Mouse (Mus musculus): ENCODE data around the gene Sh2d2a. TPM values are rescaled to one million over a fixed set of nuclear protein-coding genes. Genes with fewer than 3 reads are reported as not detected.
"Not testable (repeated sequence)": the region's sequence is repeated elsewhere in the genome, so short reads cannot be mapped to it uniquely, and the experiment has no call there.

The Sh2d2a gene
- polyA plus RNA-seq, 1 experiment from 2014 or later, result 0.15 TPM

GRCm38 (mm10) chr3:87816166-87816565, 30.4 kb upstream of the Sh2d2a start:
- Histone ChIP-seq H3K27ac (replicated peaks in 1 of 2; ENCODE audit: control insufficient read depth in 1 of 2, insufficient read depth in 1 of 2, low read depth in 2 of 2, low read length in 2 of 2) (no peak overlapping the region), H3K4me3 (ENCODE audit: control insufficient read depth in 1 of 2, insufficient read depth in 1 of 2, low read depth in 1 of 2, low read length in 2 of 2) (no peak overlapping the region), H3K9ac (ENCODE audit: low read length) (no peak overlapping the region), H3K4me2 (ENCODE audit: low read length) (peak overlapping the region; percentile 42), H3K27me3 (ENCODE audit: control insufficient read depth, insufficient read depth, low read length) (peaks cover 74% of the 10 kb centered on the region), H3K4me1 (ENCODE audit: control insufficient read depth in 2 of 2, insufficient read depth in 2 of 2, low read length in 2 of 2) (peaks cover 3 to 4% of the 10 kb centered on the region in 2 experiments; a peak in 2 of 4 replicates), H3K36me3 (ENCODE audit: control insufficient read depth, insufficient read depth, low read length) (no peaks in the 10 kb centered on the region), H3K9me3 (ENCODE audit: control insufficient read depth, low read length) (no peaks in the 10 kb centered on the region)
- WGBS, result 33% methylated on average over 6 of the region's 6 CpGs
- ATAC-seq (ENCODE audit: insufficient number of reproducible peaks, insufficient read depth, low FRiP score, low read depth), result no peak

GRCm38 (mm10) chr3:87816646-87817093, 29.9 kb upstream of the Sh2d2a start:
- no peak overlapping the region for H3K9ac ChIP-seq (ENCODE audit: low read length)
- WGBS, result 2% methylated on average over 12 of the region's 12 CpGs
- H3K9me3 ChIP-seq (ENCODE audit: control insufficient read depth, low read length), result no peaks in the 10 kb centered on the region
- ATAC-seq (ENCODE audit: insufficient number of reproducible peaks, insufficient read depth, low FRiP score, low read depth), result no peak; the same call in 1 of the 2 replicates
- peaks cover 69% of the 10 kb centered on the region for H3K27me3 ChIP-seq (ENCODE audit: control insufficient read depth, insufficient read depth, low read length)
- peaks cover 3 to 4% of the 10 kb centered on the region in 2 experiments; a peak in 2 of 4 replicates for H3K4me1 ChIP-seq (ENCODE audit: control insufficient read depth in 2 of 2, insufficient read depth in 2 of 2, low read length in 2 of 2)
- H3K27ac ChIP-seq (replicated peaks in 1 of 2; ENCODE audit: control insufficient read depth in 1 of 2, insufficient read depth in 1 of 2, low read depth in 2 of 2, low read length in 2 of 2), result no peak overlapping the region
- H3K36me3 ChIP-seq (ENCODE audit: control insufficient read depth, insufficient read depth, low read length), result no peaks in the 10 kb centered on the region
- H3K4me3 ChIP-seq (ENCODE audit: control insufficient read depth in 1 of 2, insufficient read depth in 1 of 2, low read depth in 1 of 2, low read length in 2 of 2), result no peak overlapping the region
- peak overlapping the region; percentile 42 for H3K4me2 ChIP-seq (ENCODE audit: low read length)

- Histone ChIP-seq H3K9me3 (ENCODE audit: control insufficient read depth, low read length) (no peaks in the 10 kb centered on the region), H3K4me1 (ENCODE audit: control insufficient read depth in 2 of 2, insufficient read depth in 2 of 2, low read length in 2 of 2) (peaks cover 3 to 4% of the 10 kb centered on the region in 2 experiments; a peak in 2 of 4 replicates), H3K36me3 (ENCODE audit: control insufficient read depth, insufficient read depth, low read length) (no peaks in the 10 kb centered on the region), H3K4me2 (ENCODE audit: low read length) (no peak overlapping the region), H3K27me3 (ENCODE audit: control insufficient read depth, insufficient read depth, low read length) (peaks cover 53% of the 10 kb centered on the region), H3K9ac (ENCODE audit: low read length) (no peak overlapping the region), H3K27ac (replicated peaks in 1 of 2; ENCODE audit: control insufficient read depth in 1 of 2, insufficient read depth in 1 of 2, low read depth in 2 of 2, low read length in 2 of 2) (no peak overlapping the region), H3K4me3 (ENCODE audit: control insufficient read depth in 1 of 2, insufficient read depth in 1 of 2, low read depth in 1 of 2, low read length in 2 of 2) (no peak overlapping the region)
- WGBS, result 62% methylated on average over 12 of the region's 12 CpGs
- no peak for ATAC-seq (ENCODE audit: insufficient number of reproducible peaks, insufficient read depth, low FRiP score, low read depth)
Observed at GRCm38 (mm10) chr3:87818226-87818625, 28.3 kb upstream of the Sh2d2a start.

- not testable (repeated sequence) for ATAC-seq (ENCODE audit: insufficient number of reproducible peaks, insufficient read depth, low FRiP score, low read depth); H3K4me2 ChIP-seq (ENCODE audit: low read length)
- WGBS, result 73% methylated on average over 1 of the region's 1 CpGs
Observed at GRCm38 (mm10) chr3:87824206-87824605, 22.3 kb upstream of the Sh2d2a start, which contains the start of gene Pear1. TSS of gene Pear1 (minus strand) at chr3:87824306.

GRCm38 (mm10) chr3:87828435-87828834, 18.1 kb upstream of the Sh2d2a start:
- H3K4me3 ChIP-seq (ENCODE audit: control insufficient read depth in 1 of 2, insufficient read depth in 1 of 2, low read depth in 1 of 2, low read length in 2 of 2), result no peak overlapping the region
- H3K27ac ChIP-seq (replicated peaks in 1 of 2; ENCODE audit: control insufficient read depth in 1 of 2, insufficient read depth in 1 of 2, low read depth in 2 of 2, low read length in 2 of 2), result no peak overlapping the region
- H3K27me3 ChIP-seq (ENCODE audit: control insufficient read depth, insufficient read depth, low read length), result no peaks in the 10 kb centered on the region
- no peaks in the 10 kb centered on the region for H3K9me3 ChIP-seq (ENCODE audit: control insufficient read depth, low read length)
- no peak for ATAC-seq (ENCODE audit: insufficient number of reproducible peaks, insufficient read depth, low FRiP score, low read depth)
- H3K9ac ChIP-seq (ENCODE audit: low read length), result no peak overlapping the region
- 34% methylated on average over 4 of the region's 4 CpGs for WGBS
- no peaks in the 10 kb centered on the region for H3K36me3 ChIP-seq (ENCODE audit: control insufficient read depth, insufficient read depth, low read length)
- H3K4me1 ChIP-seq (ENCODE audit: control insufficient read depth in 2 of 2, insufficient read depth in 2 of 2, low read length in 2 of 2), result no peaks in the 10 kb centered on the region
- no peak overlapping the region for H3K4me2 ChIP-seq (ENCODE audit: low read length)

More at GRCm38 (mm10) chr3:87824206-87824605, 22.3 kb upstream of the Sh2d2a start, which contains the start of gene Pear1:
- not testable (repeated sequence) for H3K27ac ChIP-seq (replicated peaks in 1 of 2; ENCODE audit: control insufficient read depth in 1 of 2, insufficient read depth in 1 of 2, low read depth in 2 of 2, low read length in 2 of 2); H3K36me3 ChIP-seq (ENCODE audit: control insufficient read depth, insufficient read depth, low read length); H3K27me3 ChIP-seq (ENCODE audit: control insufficient read depth, insufficient read depth, low read length); H3K4me1 ChIP-seq (ENCODE audit: control insufficient read depth in 2 of 2, insufficient read depth in 2 of 2, low read length in 2 of 2); H3K9ac ChIP-seq (ENCODE audit: low read length); H3K4me3 ChIP-seq (ENCODE audit: control insufficient read depth in 1 of 2, insufficient read depth in 1 of 2, low read depth in 1 of 2, low read length in 2 of 2); H3K9me3 ChIP-seq (ENCODE audit: control insufficient read depth, low read length)

- ATAC-seq (ENCODE audit: insufficient number of reproducible peaks, insufficient read depth, low FRiP score, low read depth), result no peak
- 47% methylated on average over 10 of the region's 10 CpGs for WGBS
- no peaks in the 10 kb centered on the region for H3K4me1 ChIP-seq (ENCODE audit: control insufficient read depth in 2 of 2, insufficient read depth in 2 of 2, low read length in 2 of 2)
- H3K36me3 ChIP-seq (ENCODE audit: control insufficient read depth, insufficient read depth, low read length), result no peaks in the 10 kb centered on the region
- no peaks in the 10 kb centered on the region for H3K9me3 ChIP-seq (ENCODE audit: control insufficient read depth, low read length)
- no peaks in the 10 kb centered on the region for H3K27me3 ChIP-seq (ENCODE audit: control insufficient read depth, insufficient read depth, low read length)
- H3K4me2 ChIP-seq (ENCODE audit: low read length), result no peak overlapping the region
- no peak overlapping the region for H3K27ac ChIP-seq (replicated peaks in 1 of 2; ENCODE audit: control insufficient read depth in 1 of 2, insufficient read depth in 1 of 2, low read depth in 2 of 2, low read length in 2 of 2)
- H3K4me3 ChIP-seq (ENCODE audit: control insufficient read depth in 1 of 2, insufficient read depth in 1 of 2, low read depth in 1 of 2, low read length in 2 of 2), result no peak overlapping the region
- no peak overlapping the region for H3K9ac ChIP-seq (ENCODE audit: low read length)
Observed at GRCm38 (mm10) chr3:87829025-87829424, 17.5 kb upstream of the Sh2d2a start.

GRCm38 (mm10) chr3:87832109-87832859, 14.3 kb upstream of the Sh2d2a start:
- Histone ChIP-seq H3K27me3 (ENCODE audit: control insufficient read depth, insufficient read depth, low read length) (no peaks in the 10 kb centered on the region), H3K9me3 (ENCODE audit: control insufficient read depth, low read length) (no peaks in the 10 kb centered on the region), H3K4me2 (ENCODE audit: low read length) (no peak overlapping the region), H3K4me1 (ENCODE audit: control insufficient read depth in 2 of 2, insufficient read depth in 2 of 2, low read length in 2 of 2) (no peaks in the 10 kb centered on the region), H3K36me3 (ENCODE audit: control insufficient read depth, insufficient read depth, low read length) (no peaks in the 10 kb centered on the region), H3K4me3 (ENCODE audit: control insufficient read depth in 1 of 2, insufficient read depth in 1 of 2, low read depth in 1 of 2, low read length in 2 of 2) (no peak overlapping the region), H3K9ac (ENCODE audit: low read length) (no peak overlapping the region), H3K27ac (replicated peaks in 1 of 2; ENCODE audit: control insufficient read depth in 1 of 2, insufficient read depth in 1 of 2, low read depth in 2 of 2, low read length in 2 of 2) (no peak overlapping the region)
- WGBS, result 74% methylated on average over 7 of the region's 7 CpGs
- no peak for ATAC-seq (ENCODE audit: insufficient number of reproducible peaks, insufficient read depth, low FRiP score, low read depth)
